Mouse (Mus musculus) telencephalon, adult 2 months (tissue): ENCODE measurements around the gene Cdip1.
A peak's percentile ranks its signal among the peaks of the same experiment; 100 is the strongest.

ENCODE experiments used
- DNase-seq: peaks from one replicate; pipeline ENCODE4 v3.0.0-alpha.2; 2011; ENCODE audit warnings: low read depth, low spot score

The Cdip1 gene

GRCm38 (mm10) chr16:4718753-4719518, 71.2 kb downstream of the Cdip1 start, which contains the start of gene Nmral1:
Nmral1 (minus strand) TSS chr16:4719356.
- DNase-seq: peak; percentile 60

GRCm38 (mm10) chr16:4717866-4718265, 72.2 kb downstream of the Cdip1 start:
- DNase-seq: no peak

GRCm38 (mm10) chr16:4713861-4714710, 76.0 kb downstream of the Cdip1 start:
- no peak for DNase-seq

DNA sequence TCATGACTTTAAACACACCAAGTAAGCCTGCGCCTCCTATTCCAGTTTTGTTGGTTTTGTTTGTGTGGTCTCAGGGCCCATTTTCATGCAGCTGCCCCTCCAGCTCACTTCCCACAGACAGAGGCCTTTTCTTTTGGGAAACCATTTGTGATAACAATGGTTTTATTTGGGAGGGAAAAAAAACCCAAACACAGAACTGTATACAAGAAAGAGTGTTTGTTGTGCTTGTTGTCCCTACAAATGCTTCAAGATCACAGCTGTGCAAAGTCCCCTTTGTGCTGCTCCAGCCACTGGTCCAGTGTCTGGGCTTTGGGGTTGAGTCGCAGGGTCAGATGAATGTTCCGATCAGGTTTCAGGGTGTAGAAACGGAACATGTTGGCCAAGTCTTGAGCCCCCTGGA, 78.9 kb downstream of the Cdip1 start:
- DNase-seq: peak; percentile 58

GRCm38 (mm10) chr16:4705541-4705940, 84.6 kb downstream of the Cdip1 start:
- no peak for DNase-seq

DNA sequence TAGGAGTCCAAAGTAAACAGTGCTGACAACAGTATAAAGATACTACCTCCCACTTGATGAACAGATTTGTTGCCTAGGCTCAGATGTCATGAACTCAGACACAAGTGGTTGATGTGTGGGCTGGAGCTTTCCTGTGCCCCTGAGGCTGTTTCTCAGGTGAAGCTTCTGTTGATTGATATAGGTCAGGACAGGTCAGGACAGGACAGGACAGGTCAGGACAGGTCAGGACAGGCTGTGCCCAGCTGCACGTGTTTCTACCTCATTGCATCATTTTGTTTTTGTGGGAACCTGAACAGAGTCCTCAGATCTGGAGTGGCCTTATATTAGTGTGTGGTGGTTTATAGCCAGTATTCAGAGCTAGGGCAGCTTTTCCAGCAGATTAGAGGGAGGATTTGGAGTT, 87.4 kb downstream of the Cdip1 start:
- DNase-seq: no peak

GRCm38 (mm10) chr16:4701211-4701610, 88.9 kb downstream of the Cdip1 start:
- DNase-seq: no peak
